Mouse (Mus musculus) C2C12 (cell line): ENCODE measurements at regions not wholly inside any gene's neighbourhood (a gene's known extent, or its start where the extent isn't known, plus 50 kb on each side); places are given as distances from the start of the nearest gene placed in this dataset.

ENCODE experiments used
- CTCF ChIP-seq: IDR thresholded peaks from one replicate; pipeline ENCODE4 v1.5.1; 2011; ENCODE audit not compliant: control insufficient read depth, insufficient read depth, insufficient read length
- MAX ChIP-seq: IDR thresholded peaks from one replicate; pipeline ENCODE4 v1.6.1; 2011; ENCODE audit warnings: mild to moderate bottlenecking, control low read depth
- MYOD1 ChIP-seq: IDR thresholded peaks from one replicate; pipeline ENCODE4 v1.6.1; 2011; ENCODE audit warnings: low read depth; ENCODE audit not compliant: control insufficient read depth, insufficient read length

DNA sequence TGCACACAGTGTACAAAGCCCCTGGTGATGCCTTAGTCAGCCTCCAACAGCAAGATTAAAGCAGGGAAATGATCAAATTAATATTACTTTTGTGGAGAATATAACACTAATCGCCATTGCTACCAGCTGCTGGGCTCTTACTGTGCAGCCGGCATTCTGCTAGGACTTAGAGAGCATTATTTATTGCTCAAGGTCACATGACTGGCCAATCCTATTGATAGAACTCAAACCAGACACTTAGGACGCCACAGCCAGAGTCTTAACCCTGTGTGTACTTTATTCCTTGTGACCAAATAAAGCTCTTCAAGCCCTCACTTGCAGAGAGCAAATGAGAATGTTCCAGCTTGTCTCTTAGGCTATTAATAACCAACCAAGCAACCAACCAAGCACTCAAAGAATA is 152.6 kb downstream of the Gm815 start:
- TF ChIP-seq CTCF: no peak
- no peak for TF ChIP-seq MAX
- TF ChIP-seq MYOD1: no peak
